Mouse (Mus musculus) lung, postnatal 0 days (tissue): Measurements from ENCODE around the gene Endou.

Experiments
- CTCF ChIP-seq: IDR thresholded peaks from 2 replicates; pipeline ENCODE4 v1.5.1; 2016; ENCODE audit warnings: antibody characterized with exemption, mild to moderate bottlenecking
- EP300 ChIP-seq: IDR thresholded peaks from 2 replicates; pipeline ENCODE4 v1.6.1; 2016; ENCODE audit warnings: antibody characterized with exemption, mild to moderate bottlenecking, control low read depth

GRCm38 (mm10) chr15:97747486-97747885 lies 16.3 kb upstream of the Endou start:
- TF ChIP-seq CTCF (no peak), EP300 (no peak)
